Mouse (Mus musculus) stomach, embryonic 14.5 days (tissue): ENCODE measurements around the gene Trim8. TPM values are rescaled to one million over a fixed set of nuclear protein-coding genes. Genes with fewer than 3 reads are reported as not detected.

Source experiments
- ATAC-seq: fragments of 200-750 bp; cut with Nextera tagmentation; 2 replicates; pipeline ENCODE4 v1.8.0; 2017; ENCODE audit warnings: low read depth, moderate TSS enrichment; ENCODE audit not compliant: insufficient number of reproducible peaks, insufficient read depth, low FRiP score
- H3K27ac ChIP-seq: fragments of 300-500 bp; sonication (generic); 2 replicates; pipeline ENCODE4 v1.5.1; 2014; ENCODE audit warnings: mild to moderate bottlenecking, low read length, moderate library complexity, mixed read lengths
- H3K27me3 ChIP-seq: fragments of 300-500 bp; sonication (generic); 2 replicates; pipeline ENCODE4 v1.6.1; 2014; ENCODE audit warnings: low read length, control low read depth, mixed read lengths; ENCODE audit not compliant: control insufficient read depth, insufficient read depth
- H3K36me3 ChIP-seq: fragments of 300-500 bp; sonication (generic); 2 replicates; pipeline ENCODE4 v1.6.1; 2014; ENCODE audit warnings: mild to moderate bottlenecking, control low read depth, low read length, moderate library complexity, mixed read lengths; ENCODE audit not compliant: control insufficient read depth, insufficient read depth
- H3K4me1 ChIP-seq: fragments of 300-500 bp; sonication (generic); 2 replicates; pipeline ENCODE4 v1.6.1; 2014; ENCODE audit warnings: low read length, control low read depth, mixed read lengths; ENCODE audit not compliant: control insufficient read depth, insufficient read depth
- H3K4me2 ChIP-seq: fragments of 300-500 bp; sonication (generic); replicated peaks from 2 replicates; pipeline ENCODE4 v1.6.1; 2014; ENCODE audit warnings: low read depth, low read length, control low read depth
- H3K4me3 ChIP-seq: fragments of 300-500 bp; sonication (generic); 2 replicates; pipeline ENCODE4 v1.5.1; 2014; ENCODE audit warnings: low read depth, low read length, control low read depth
- H3K9ac ChIP-seq: fragments of 300-500 bp; sonication (generic); replicated peaks from 2 replicates; pipeline ENCODE4 v1.6.1; 2014; ENCODE audit warnings: low read depth, mild to moderate bottlenecking, control low read depth, low read length, moderate library complexity, mixed read lengths
- H3K9me3 ChIP-seq: fragments of 300-500 bp; sonication (generic); 2 replicates; pipeline ENCODE4 v1.6.1; 2016; ENCODE audit warnings: low read depth, low read length, control low read depth; ENCODE audit not compliant: control insufficient read depth
- WGBS: fragments of 180-500 bp; shearing (Covaris S2); extraction: QIAGEN DNeasy Blood & Tissue Kit; methylation state at CpG from one replicate; pipeline ENCODE4 v1.1.7; 2014; 5-methylcytosine and 5-hydroxymethylcytosine counted together
- polyA plus RNA-seq: library from polyadenylated mRNA; unstranded; fragments of >200 nt; fragmentation: Nextera tagmentation; extraction: Ambion mirVana; gene quantifications from 2 replicates; pipeline ENCODE4 v1.2.1, GENCODE M21; 2014

Trim8 gene
- polyA plus RNA-seq, 1 experiment from 2014 or later: 22.3 TPM

- no peaks in the 10 kb centered on the region for H3K4me1 ChIP-seq
- H3K9ac ChIP-seq: no peak overlapping the region
- no peak overlapping the region for H3K27ac ChIP-seq
- WGBS: 74% methylated on average over 4 of the region's 4 CpGs
- no peaks in the 10 kb centered on the region for H3K36me3 ChIP-seq
- H3K9me3 ChIP-seq: no peaks in the 10 kb centered on the region
- no peak overlapping the region for H3K4me2 ChIP-seq
- no peak overlapping the region for H3K4me3 ChIP-seq
- ATAC-seq: no peak
- H3K27me3 ChIP-seq: no peaks in the 10 kb centered on the region
Observed at GRCm38 (mm10) chr19:46563603-46564002, 62.1 kb downstream of the Trim8 start.

DNA sequence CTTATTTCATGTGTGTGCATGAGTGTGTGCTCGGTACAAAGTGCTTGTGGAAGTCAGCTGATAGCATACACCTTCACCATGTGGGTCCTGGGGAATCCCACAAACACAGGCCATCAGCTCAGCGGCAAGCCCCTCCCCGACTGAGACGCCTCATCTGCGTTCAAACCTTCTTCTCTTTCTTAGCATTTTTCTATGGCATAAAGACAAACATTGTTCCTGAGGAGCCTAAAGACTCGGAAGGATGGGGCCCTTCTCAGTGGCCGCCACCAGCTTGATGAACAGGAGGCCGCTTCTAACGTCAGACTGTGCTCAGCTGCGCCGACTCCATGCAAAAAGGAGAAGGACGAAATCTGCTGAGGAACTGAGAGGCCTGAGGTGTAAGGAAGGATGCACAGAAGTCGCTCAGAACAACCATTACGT, 62.6 kb downstream of the Trim8 start:
- Histone ChIP-seq H3K4me2 (no peak overlapping the region), H3K4me3 (no peak overlapping the region), H3K9ac (no peak overlapping the region), H3K36me3 (no peaks in the 10 kb centered on the region), H3K9me3 (no peaks in the 10 kb centered on the region), H3K27ac (no peak overlapping the region), H3K27me3 (no peaks in the 10 kb centered on the region), H3K4me1 (no peaks in the 10 kb centered on the region)
- 64% methylated on average over 14 of the region's 14 CpGs for WGBS
- no peak for ATAC-seq

Other genes with a start within 250 kb of the Trim8 start
- gene Nfkb2, start 197.4 kb upstream of the Trim8 start, polyA plus RNA-seq: 8.0 and 10.1 TPM in 2 replicates
- 41.9 and 44.3 TPM in 2 replicates for gene Psd, start 174.5 kb upstream of the Trim8 start, polyA plus RNA-seq
- gene Fbxl15, start 173.5 kb upstream of the Trim8 start, polyA plus RNA-seq: 13.7 and 16.1 TPM in 2 replicates
- gene Cuedc2, start 163.0 kb upstream of the Trim8 start, polyA plus RNA-seq: 151 and 169 TPM in 2 replicates
- gene Mfsd13a, start 160.6 kb upstream of the Trim8 start, polyA plus RNA-seq: 10.8 and 11.4 TPM in 2 replicates
- gene 2310034G01Rik, start 151.4 kb upstream of the Trim8 start, polyA plus RNA-seq: 1.6 and 2.1 TPM in 2 replicates
- gene Actr1a, start 106.0 kb upstream of the Trim8 start, polyA plus RNA-seq: 141 and 142 TPM in 2 replicates
- gene Sufu, start 104.8 kb upstream of the Trim8 start, polyA plus RNA-seq: 31.5 and 35.4 TPM in 2 replicates
- 89.4 and 98.7 TPM in 2 replicates for gene Arl3, start 71.5 kb downstream of the Trim8 start, polyA plus RNA-seq
- gene Sfxn2, start 71.7 kb downstream of the Trim8 start, polyA plus RNA-seq: 19.3 and 20.8 TPM in 2 replicates
- 35.7 and 37.0 TPM in 2 replicates for gene Wbp1l, start 97.4 kb downstream of the Trim8 start, polyA plus RNA-seq
- gene Cyp17a1, start 171.5 kb downstream of the Trim8 start, polyA plus RNA-seq: not detected in 2 replicates
- 18.1 and 19.7 TPM in 2 replicates for gene Borcs7, start 188.2 kb downstream of the Trim8 start, polyA plus RNA-seq
- gene As3mt, start 205.8 kb downstream of the Trim8 start, polyA plus RNA-seq: 23.2 and 26.9 TPM in 2 replicates